Mouse (Mus musculus) brain, embryonic 14.5 days (tissue): Measurements from ENCODE around the gene Irf4.

Experiments used
- CTCF ChIP-seq: fragments of 200-500 bp; IDR thresholded peaks from 2 replicates; pipeline ENCODE4 v1.5.1; 2012; ENCODE audit warnings: inconsistent platforms, mild to moderate bottlenecking, moderate library complexity, borderline replicate concordance; ENCODE audit not compliant: insufficient read depth, insufficient read length; ENCODE audit errors: extremely low read depth
- POLR2A ChIP-seq: fragments of 200-500 bp; IDR thresholded peaks from 2 replicates; pipeline ENCODE4 v1.6.1; 2012; ENCODE audit warnings: mild to moderate bottlenecking, inconsistent platforms, borderline replicate concordance; ENCODE audit not compliant: poor library complexity, insufficient read depth, insufficient read length, severe bottlenecking; ENCODE audit errors: extremely low read depth

- TF ChIP-seq CTCF (no peak), POLR2A (no peak)
Measured at GRCm38 (mm10) chr13:30793616-30794015, 44.6 kb downstream of the Irf4 start.
